9 mouse cellular contexts compared by ENCODE assay signal in genomic region chr2:160593035-160593434, GRCm38 (mm10). TPM values are rescaled to one million over a fixed set of nuclear protein-coding genes. Genes with fewer than 3 reads are reported as not detected.
DNase-seq lines count a peak whose midpoint lies in the region; ATAC-seq and TF ChIP-seq lines count a peak whose summit lies in the region.
"Had no signal": no experiment of that assay in that cellular context is flagged by ENCODE, and none has a peak within 500 bp of the region (broad histone marks: within the 10 kb centered on the region; RNA-seq: fewer than 3 reads in every experiment).

No protein-coding gene starts in this region.

- intact Hi-C loops in gastrocnemius, postnatal 14 days (cut with DNase I; ENCODE audit: low total_unique reads), result loop anchor here (5.0 kb wide), 1 partner anchor 1536 kb away; no protein-coding TSS in a partner anchor

- peak; percentile 86 for DNase-seq in forebrain, embryonic 11.5 days (ENCODE audit: low spot score)
- DNase-seq in Muller cell, postnatal 12 days (ENCODE audit: inconsistent ontology term), result peak; percentile 44
- DNase-seq in cerebellum, adult 8-10 months, result peak; percentile 60
- peak; percentile 69 for DNase-seq in gastrocnemius, postnatal 14 days
- peak; percentile 30 to 84 for DNase-seq in layer of hippocampus, adult 8-10 months (ENCODE audit: low spot score in 2 of 2)
- DNase-seq in lung, postnatal 4 days, result peak; percentile 49 to 82
- DNase-seq in spleen, adult 2 months (ENCODE audit: low read depth in 1 of 2, low spot score in 2 of 2), result peak; percentile 23 to 62

- no peaks in the 10 kb centered on the region for H3K36me3 ChIP-seq in forebrain, embryonic 11.5 days (ENCODE audit: control insufficient read depth, insufficient read depth, low read length)
- no peaks in the 10 kb centered on the region for H3K36me3 ChIP-seq in forebrain, embryonic 16.5 days (ENCODE audit: control insufficient read depth, insufficient read depth)
- H3K36me3 ChIP-seq in spleen, adult 2 months (ENCODE audit: control insufficient read depth, insufficient read depth, low read length), result no peaks in the 10 kb centered on the region

- H3K9me3 ChIP-seq in forebrain, embryonic 11.5 days (ENCODE audit: control insufficient read depth, low read length), result no peaks in the 10 kb centered on the region
- H3K9me3 ChIP-seq in forebrain, embryonic 16.5 days (ENCODE audit: control insufficient read depth, low read length), result no peaks in the 10 kb centered on the region

- peaks cover 2% of the 10 kb centered on the region; the same call in 1 of the 2 replicates for H3K27me3 ChIP-seq in forebrain, embryonic 11.5 days (ENCODE audit: control insufficient read depth, insufficient read depth, low read length)
- 0 out of 2 replicates have a peak, but pooled peaks cover 3% of the 10 kb centered on the region for H3K27me3 ChIP-seq in forebrain, embryonic 16.5 days (replicated peaks; ENCODE audit: control insufficient read depth, insufficient read depth, low read length)
- H3K27me3 ChIP-seq in spleen, adult 2 months (ENCODE audit: control insufficient read depth, insufficient read depth, low read length), result no peaks in the 10 kb centered on the region

- no peak overlapping the region for H3K27ac ChIP-seq in forebrain, embryonic 11.5 days (ENCODE audit: low read depth, low read length)
- H3K27ac ChIP-seq in forebrain, embryonic 16.5 days (ENCODE audit: low read length), result no peak overlapping the region
- H3K27ac ChIP-seq in spleen, adult 2 months (ENCODE audit: insufficient read depth, low read length), result no peak overlapping the region

- WGBS in forebrain, embryonic 11.5 days, result 5% methylated on average over 2 of the region's 2 CpGs
- 4% methylated on average over 2 of the region's 2 CpGs for WGBS in forebrain, embryonic 16.5 days
- 7% methylated on average over 2 of the region's 2 CpGs for WGBS in spleen, adult 2 months

- TF ChIP-seq POLR2A in spleen, adult 2 months (IDR thresholded peaks at IDR 0.05; ENCODE audit: low read depth, low read length), result no peak

- no peak for ATAC-seq in forebrain, embryonic 11.5 days (replicated peaks; ENCODE audit: low FRiP score)
- no peak for ATAC-seq in forebrain, embryonic 16.5 days

- no peak overlapping the region for H3K9ac ChIP-seq in forebrain, embryonic 11.5 days (ENCODE audit: low read length)
- no peak overlapping the region for H3K9ac ChIP-seq in forebrain, embryonic 16.5 days (replicated peaks; ENCODE audit: low read depth, low read length)

- peaks cover 5% of the 10 kb centered on the region; the same call in 1 of the 2 replicates for H3K4me1 ChIP-seq in forebrain, embryonic 11.5 days (replicated peaks; ENCODE audit: control insufficient read depth, insufficient read depth, low read length)
- H3K4me1 ChIP-seq in forebrain, embryonic 16.5 days (replicated peaks; ENCODE audit: control insufficient read depth, insufficient read depth, low read length), result peaks cover 15% of the 10 kb centered on the region
- H3K4me1 ChIP-seq in spleen, adult 2 months (ENCODE audit: control insufficient read depth, insufficient read depth, insufficient read length), result no peaks in the 10 kb centered on the region

- TF ChIP-seq CTCF in spleen, adult 2 months (IDR thresholded peaks at IDR 0.05; ENCODE audit: extremely low read depth, insufficient read depth, insufficient read length, insufficient replicate concordance), result peak; percentile 66; the same call in 1 of the 2 replicates

- H3K4me2 ChIP-seq in forebrain, embryonic 11.5 days (ENCODE audit: low read depth, low read length, severe bottlenecking), result no peak overlapping the region
- no peak overlapping the region for H3K4me2 ChIP-seq in forebrain, embryonic 16.5 days (ENCODE audit: low read length)

- H3K4me3 ChIP-seq in forebrain, embryonic 11.5 days (ENCODE audit: low read depth, low read length), result no peak overlapping the region
- no peak overlapping the region for H3K4me3 ChIP-seq in forebrain, embryonic 16.5 days (replicated peaks; ENCODE audit: low read length)
- no peak overlapping the region for H3K4me3 ChIP-seq in spleen, adult 2 months (ENCODE audit: extremely low read depth, insufficient read depth, insufficient read length)
- H3K4me3 ChIP-seq: megakaryocyte, embryonic 14.5 days had no signal

RNA-seq across cellular contexts. Expression of gene Top1, which starts 52.7 kb away (rescaled TPM):
- polyA plus RNA-seq in forebrain, embryonic 11.5 days (2014; fragmentation: Nextera tagmentation; extraction: Ambion mirVana), result 118 and 140 TPM in 2 replicates
- polyA plus RNA-seq in forebrain, embryonic 16.5 days (2015; fragmentation: Nextera tagmentation; extraction: Ambion mirVana), result 96.9 and 101 TPM in 2 replicates
- total RNA-seq in gastrocnemius, postnatal 14 days (2021), result 10 to 100 TPM; 37.7 to 40.5 TPM
- 10 to 100 TPM; 66.7 to 86.7 (median 78.4) TPM for total RNA-seq in layer of hippocampus, adult 8-10 months (2022)
- 9.4 and 13.5 TPM in 2 replicates for polyA plus RNA-seq in spleen, adult 2 months (2012; rRNA removed)
